In genomic region chr2:122117961-122118958, GRCm38 (mm10) we compare ENCODE assay signal across 8 mouse cellular contexts. TPM values are rescaled to one million over a fixed set of nuclear protein-coding genes. Genes with fewer than 3 reads are reported as not detected.
A peak's percentile ranks its signal among the peaks of the same experiment; 100 is the strongest.
DNase-seq lines count a peak whose midpoint lies in the region; ATAC-seq and TF ChIP-seq lines count a peak whose summit lies in the region.

Spg11 (minus strand) TSS chr2:122118386.

- no peaks in the 10 kb centered on the region for H3K9me3 ChIP-seq in megakaryocyte, embryonic 14.5 days

- H3K4me1 ChIP-seq in cortical plate, adult 2 months (ENCODE audit: control insufficient read depth, insufficient read depth, low read length) = peaks cover 5% of the 10 kb centered on the region
- H3K4me1 ChIP-seq in megakaryocyte, embryonic 14.5 days = peaks cover 31% of the 10 kb centered on the region

- no peaks in the 10 kb centered on the region for H3K27me3 ChIP-seq in megakaryocyte, embryonic 14.5 days (replicated peaks)

- H3K27ac ChIP-seq in cortical plate, adult 2 months (ENCODE audit: insufficient read depth, low read length) = peak within 1 kb of the TSS; percentile 70

- peak; percentile 99 for ATAC-seq in activated CD4-positive, CD25-positive, alpha-beta regulatory T cell, adult 4 months

- peak; percentile 92 for TF ChIP-seq POLR2A in cortical plate, adult 2 months (IDR thresholded peaks at IDR 0.05; ENCODE audit: extremely low read depth, insufficient read depth, low read length)

- H3K36me3 ChIP-seq in megakaryocyte, embryonic 14.5 days (replicated peaks; ENCODE audit: low read length) = peaks cover 15% of the 10 kb centered on the region

- DNase-seq in gastrocnemius, adult 8-10 months (ENCODE audit: low spot score in 2 of 2) = peak; percentile 93 to 96
- peak; percentile 85 for DNase-seq in hindlimb bud, embryonic 11.5 days (ENCODE audit: extremely low spot score, low read depth, low spot score)
- peak; percentile 95 to 97 for DNase-seq in left cerebral cortex, adult 8-10 months (ENCODE audit: low spot score in 2 of 2)
- DNase-seq in right cerebral cortex, postnatal 10 days (ENCODE audit: low spot score in 2 of 2) = peak; percentile 98 to 99
- DNase-seq in urinary bladder, postnatal 25 days (ENCODE audit: low spot score) = peak; percentile 93

- no peak for TF ChIP-seq CTCF in cortical plate, adult 2 months (IDR thresholded peaks at IDR 0.05; ENCODE audit: extremely low read depth, insufficient read depth, low read length)

- H3K4me3 ChIP-seq in cortical plate, adult 2 months (ENCODE audit: insufficient read depth, low read length) = peak within 1 kb of the TSS; percentile 63
- H3K4me3 ChIP-seq in megakaryocyte, embryonic 14.5 days (replicated peaks) = peak within 1 kb of the TSS; percentile 98

RNA-seq across cellular contexts. Expression of gene Spg11, which starts in this region (rescaled TPM):
- polyA plus RNA-seq in activated CD4-positive, CD25-positive, alpha-beta regulatory T cell, adult 4 months (2017; shearing (Covaris generic)) = 1 to 10 TPM; 5.5 to 5.8 TPM
- 9.7 and 9.8 TPM in 2 replicates for polyA plus RNA-seq in cortical plate, adult 2 months (2012; rRNA removed)
- 1 to 10 TPM; 5.4 to 6.4 (median 6.1) TPM for total RNA-seq in gastrocnemius, adult 8-10 months (2022)
- 10 to 100 TPM; 16.3 to 16.7 (median 16.5) TPM for total RNA-seq in left cerebral cortex, adult 8-10 months (2022)
- polyA plus RNA-seq in megakaryocyte, embryonic 14.5 days (2012; ENCODE audit: insufficient read depth, low replicate concordance) = 0.51 TPM in 1 of 2 replicates, not detected in the other

Comparison
In these comparisons a context has a peak if more than half of its experiments do, and no peak if none do; other contexts are left out.
1. Peak in every context shown above with its lines: DNase-seq, ATAC-seq, H3K4me3 ChIP-seq and H3K27ac ChIP-seq.